Mouse (Mus musculus): ENCODE measurements at regions not wholly inside any gene's neighbourhood (a gene's known extent, or its start where the extent isn't known, plus 50 kb on each side); places are given as distances from the start of the nearest gene placed in this dataset.

DNA sequence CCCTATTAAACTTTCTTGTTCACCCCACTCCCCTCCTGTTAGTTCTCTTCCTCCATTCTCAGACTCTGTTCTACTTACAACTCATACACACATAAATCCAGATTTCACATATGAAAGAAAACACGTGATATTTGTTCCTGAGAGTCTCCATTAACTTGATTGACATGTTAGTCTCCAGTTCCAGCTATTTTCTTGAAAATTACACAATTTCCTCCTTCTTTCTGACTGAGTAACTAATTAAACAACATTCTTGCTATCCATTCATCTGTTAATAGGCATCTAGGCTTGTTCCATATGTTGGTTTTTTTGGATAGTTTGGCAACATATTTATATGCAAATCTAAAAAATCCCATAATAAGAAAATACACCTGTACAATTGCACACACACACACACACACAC is 161.7 kb upstream of the Nr2f1 start:
- DNase-seq: no peak

DNA sequence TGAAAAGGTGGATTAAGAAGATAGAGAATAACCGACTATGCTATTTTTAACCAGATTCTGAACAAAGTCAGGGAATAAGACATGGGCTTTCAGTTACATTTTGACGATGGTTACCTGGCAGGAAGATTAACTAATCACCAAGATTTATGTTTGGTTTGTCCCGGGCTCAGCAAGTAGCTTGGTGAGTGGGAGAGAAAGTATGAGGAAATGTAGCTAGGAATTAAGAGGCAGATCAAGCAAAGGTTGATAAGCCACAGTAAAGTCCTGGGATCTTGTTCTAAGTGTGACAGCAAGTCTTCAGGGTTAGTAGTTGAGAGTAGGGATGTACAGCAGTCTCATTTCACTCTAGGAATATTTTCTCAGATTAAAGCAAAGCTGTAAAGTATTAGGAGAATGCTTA is 149.3 kb upstream of the Nr2f1 start:
- DNase-seq: no peak

- no peak for DNase-seq
Observed at GRCm38 (mm10) chr13:78324443-78325206, 125.1 kb upstream of the Nr2f1 start.

DNA sequence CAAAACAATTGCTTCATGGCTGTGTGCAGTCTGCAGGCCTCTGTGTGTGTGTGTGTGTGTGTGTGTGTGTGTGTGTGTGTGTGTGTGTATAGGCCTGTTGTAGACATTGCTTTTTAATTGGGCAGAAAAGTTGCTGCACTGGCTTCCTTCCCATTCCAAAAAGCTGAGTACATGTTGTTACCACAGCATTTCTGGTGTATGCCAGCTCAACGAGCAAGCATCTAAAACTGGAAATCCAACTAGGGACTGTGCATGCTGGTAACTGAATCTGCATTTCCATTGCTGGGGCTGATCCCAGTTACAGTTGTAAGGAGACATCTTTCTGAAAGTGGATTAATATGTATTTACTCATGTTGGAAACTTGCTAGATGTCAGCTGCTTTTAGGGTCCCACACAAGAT is 123.6 kb upstream of the Nr2f1 start:
- DNase-seq: no peak

DNA sequence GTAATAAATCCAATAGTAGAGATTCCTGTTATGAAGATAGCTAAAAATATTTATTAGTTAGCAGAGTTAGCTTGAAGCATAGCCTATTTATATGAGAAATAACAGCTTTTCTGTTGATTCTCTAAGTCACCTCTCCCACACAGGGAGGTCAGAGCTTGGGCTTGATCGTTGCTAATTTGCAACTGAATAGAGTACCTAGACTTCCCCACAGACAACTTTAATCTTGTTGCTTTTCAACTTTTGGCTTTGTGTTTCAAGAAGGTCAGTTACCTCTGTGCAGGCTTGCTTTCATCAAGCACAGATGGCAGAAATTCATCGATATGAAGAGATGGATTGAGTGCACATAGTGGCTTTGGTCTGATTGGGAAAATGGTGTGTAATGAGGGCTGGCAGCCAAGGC is 118.9 kb upstream of the Nr2f1 start:
- no peak for DNase-seq

DNA sequence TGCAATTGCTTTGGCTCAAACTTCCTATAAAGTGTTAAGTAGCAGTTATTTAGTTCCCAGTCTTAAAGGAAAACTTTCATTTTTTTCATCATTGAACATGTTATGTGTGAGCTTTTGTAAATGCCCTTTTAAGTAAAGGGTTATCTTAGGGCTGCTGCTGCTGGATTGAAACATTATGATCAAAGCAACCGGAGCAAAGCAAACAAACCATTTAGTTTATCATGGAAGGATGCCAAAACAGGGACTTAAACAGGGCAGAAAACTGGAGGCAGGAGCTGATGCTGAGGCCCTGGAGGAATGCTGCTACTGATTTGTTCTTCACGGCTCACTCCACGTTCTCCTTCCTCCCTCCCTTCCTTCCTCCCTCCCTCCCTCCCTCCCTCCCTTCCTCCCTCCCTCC is 111.3 kb upstream of the Nr2f1 start:
- DNase-seq: no peak
